Mouse (Mus musculus) NIH3T3 (cell line): ENCODE measurements around the gene Ap1s1.

Source experiments
- DNase-seq: peaks from one replicate; pipeline ENCODE4 v3.0.0-alpha.2; 2012; ENCODE audit warnings: low read depth

Ap1s1 gene

GRCm38 (mm10) chr5:137065454-137065853 lies 19.5 kb upstream of the Ap1s1 start:
- no peak for DNase-seq

- DNase-seq: no peak
These were observed 16.7 kb upstream of the Ap1s1 start for GRCm38 (mm10) chr5:137062601-137063000.

- peak; percentile 82 for DNase-seq
These were observed 16.0 kb upstream of the Ap1s1 start for GRCm38 (mm10) chr5:137061809-137062481.

GRCm38 (mm10) chr5:137054873-137055272 lies 8.9 kb upstream of the Ap1s1 start:
- no peak for DNase-seq

DNA sequence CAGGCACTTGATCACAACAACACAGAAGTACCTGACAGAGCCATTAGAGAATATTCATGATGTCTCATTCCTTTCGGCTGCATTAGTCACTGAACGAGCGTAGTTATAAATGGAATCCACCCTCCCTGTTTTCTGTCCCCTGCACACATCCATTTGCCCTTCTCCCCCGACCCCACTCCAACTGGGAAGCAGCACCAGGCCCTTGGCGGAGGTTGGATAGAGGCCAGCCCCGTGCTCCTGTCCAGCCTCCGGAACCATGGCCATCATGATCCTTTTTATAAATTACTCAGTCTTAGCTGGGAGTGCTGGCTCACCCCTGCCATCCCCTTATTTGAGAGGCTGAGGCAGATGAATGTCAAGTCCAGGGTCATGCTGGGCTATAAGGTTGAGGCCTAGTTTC lies 8.4 kb upstream of the Ap1s1 start:
- DNase-seq: no peak

DNA sequence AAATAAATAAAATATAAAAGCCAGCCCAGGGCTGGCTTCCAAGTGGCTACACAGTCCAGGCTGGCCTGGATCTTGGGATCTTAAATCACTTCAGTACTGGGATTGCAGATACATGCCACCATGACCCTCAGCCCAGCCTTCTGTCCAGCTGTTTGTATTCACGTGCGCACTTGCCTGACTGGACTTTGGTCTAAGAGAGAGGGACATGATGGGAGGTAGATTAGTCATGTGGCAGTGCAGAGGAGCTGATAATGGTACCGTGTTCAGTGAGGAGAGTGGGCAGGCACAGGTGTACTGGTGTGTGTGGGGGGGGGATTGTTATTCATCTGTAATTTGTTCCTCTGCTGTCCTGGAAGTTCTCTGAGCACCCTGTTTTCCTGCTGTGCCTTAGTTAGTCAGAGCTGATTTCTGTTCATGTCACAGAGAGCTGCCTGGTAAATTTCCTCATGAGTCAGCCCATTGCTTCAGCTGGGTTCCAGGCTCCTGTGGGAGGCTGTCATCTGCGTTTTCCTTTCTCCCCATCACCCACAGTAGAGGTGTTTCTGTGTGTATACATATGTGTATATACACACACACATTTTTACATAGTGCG lies 6.1 kb upstream of the Ap1s1 start:
- DNase-seq: peak; percentile 47

GRCm38 (mm10) chr5:137051125-137051524 lies 5.2 kb upstream of the Ap1s1 start:
- no peak for DNase-seq

- no peak for DNase-seq
These were observed 1.1 kb upstream of the Ap1s1 start for GRCm38 (mm10) chr5:137046991-137047390.

DNA sequence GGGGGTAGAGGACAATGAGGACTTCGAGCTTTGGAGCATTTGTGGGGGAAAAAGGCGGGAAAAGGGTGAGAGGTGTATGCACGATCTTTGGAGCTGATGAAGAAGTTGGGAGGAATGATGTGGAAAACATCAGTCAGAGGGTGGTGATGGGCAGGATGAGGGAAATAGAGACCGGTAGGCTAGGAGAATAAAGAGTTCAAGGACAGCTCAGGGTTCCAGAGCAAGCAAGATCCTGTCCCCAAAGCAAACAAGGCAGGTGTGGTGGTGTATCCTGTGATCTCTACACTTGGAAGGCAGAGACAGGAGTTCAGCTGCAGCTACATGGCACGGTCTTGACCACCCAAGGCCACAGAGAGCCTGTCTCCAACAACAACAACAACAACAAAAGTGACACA lies 386 bp upstream of the Ap1s1 start:
- no peak for DNase-seq

DNA sequence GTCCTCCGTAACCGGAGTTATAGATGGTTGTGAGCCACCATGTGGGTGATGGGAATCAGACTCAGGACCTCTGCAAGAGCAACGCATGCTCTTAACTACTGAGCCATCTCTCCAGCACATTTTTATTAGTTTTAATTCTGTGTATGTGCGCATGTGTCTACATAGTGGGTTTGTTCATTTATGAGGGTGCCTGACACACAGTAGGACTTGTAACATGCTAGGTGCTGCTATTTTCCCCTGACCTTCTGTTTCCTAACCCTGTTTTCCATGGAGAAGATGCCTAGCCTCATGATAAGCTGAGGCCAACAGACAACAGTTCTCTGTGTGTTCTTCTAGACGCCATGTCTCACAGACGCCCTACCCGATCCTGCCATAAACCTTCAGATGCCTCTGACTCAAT lies 1.9 kb downstream of the Ap1s1 start:
- DNase-seq: no peak

DNA sequence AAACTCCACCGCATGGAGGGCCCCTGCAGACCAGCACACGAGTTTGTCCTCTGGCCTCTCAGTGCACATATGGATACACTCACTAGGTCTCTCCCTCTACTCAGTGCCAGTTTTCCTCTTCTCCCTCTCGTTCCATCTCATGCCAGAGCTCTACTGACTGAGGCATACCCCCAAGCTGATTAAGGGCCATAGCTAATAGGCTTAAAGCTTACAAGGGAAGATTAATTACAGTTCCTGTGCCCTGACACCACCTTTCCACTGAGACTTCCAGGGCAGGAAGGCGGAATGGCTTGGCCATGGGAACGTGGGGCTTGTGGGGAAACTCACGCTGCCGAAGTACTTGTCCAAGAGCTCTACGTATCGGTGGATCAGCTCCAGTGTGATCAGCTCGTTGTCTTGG lies 4.5 kb downstream of the Ap1s1 start:
- no peak for DNase-seq

- DNase-seq: no peak
These were observed 6.5 kb downstream of the Ap1s1 start for GRCm38 (mm10) chr5:137039453-137039852.

DNA sequence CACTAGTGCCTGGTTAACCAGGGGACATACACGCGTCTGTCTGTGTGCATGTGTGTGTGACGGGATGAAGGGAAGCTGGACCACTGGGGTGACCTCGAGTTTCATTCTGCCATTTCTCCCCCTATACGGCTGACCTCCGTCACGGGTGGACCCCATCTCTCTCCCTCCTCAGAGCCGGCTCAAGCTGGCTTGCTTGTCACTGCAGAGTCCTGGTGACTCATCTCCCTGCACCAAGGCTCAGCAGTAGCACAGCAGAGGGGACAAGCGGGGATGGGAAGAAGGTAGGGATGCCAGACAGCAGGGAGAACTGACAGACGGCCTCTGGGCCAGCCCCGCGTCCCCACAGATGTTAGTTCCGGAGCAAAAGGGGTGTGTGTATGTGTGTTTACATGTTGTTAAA lies 9.7 kb downstream of the Ap1s1 start:
- DNase-seq: no peak

DNA sequence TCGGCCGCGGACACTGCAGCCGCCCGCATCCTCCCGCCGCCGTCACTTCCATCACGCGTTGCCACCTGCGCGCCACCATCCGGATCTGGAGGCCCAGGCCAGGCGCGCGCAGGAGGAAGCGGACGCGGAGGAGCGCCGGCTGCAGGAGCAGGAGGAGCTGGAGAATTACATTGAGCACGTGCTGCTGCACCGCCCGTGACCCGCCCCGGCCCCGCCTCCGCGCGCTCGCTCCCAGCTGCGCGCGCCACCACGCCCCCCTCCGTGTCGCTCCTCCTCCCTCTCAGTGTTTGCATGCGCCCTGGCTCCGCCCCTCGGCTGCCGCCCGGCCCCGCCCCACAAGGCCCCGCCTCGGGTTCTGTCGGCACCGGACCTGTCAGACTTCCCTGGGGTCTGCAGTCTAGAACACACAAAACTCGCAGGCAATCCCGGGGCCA lies 13.3 kb downstream of the Ap1s1 start:
- DNase-seq: peak; percentile 97

GRCm38 (mm10) chr5:137032033-137032421 lies 13.9 kb downstream of the Ap1s1 start:
- peak; percentile 68 for DNase-seq

- DNase-seq: peak; percentile 58
These were observed 14.6 kb downstream of the Ap1s1 start for GRCm38 (mm10) chr5:137031076-137032032.

- no peak for DNase-seq
These were observed 15.5 kb downstream of the Ap1s1 start for GRCm38 (mm10) chr5:137030416-137030810.

- DNase-seq: peak; percentile 99
These were observed 16.1 kb downstream of the Ap1s1 start for GRCm38 (mm10) chr5:137029643-137030415.

- DNase-seq: no peak
These were observed 16.7 kb downstream of the Ap1s1 start for GRCm38 (mm10) chr5:137029273-137029585.

DNA sequence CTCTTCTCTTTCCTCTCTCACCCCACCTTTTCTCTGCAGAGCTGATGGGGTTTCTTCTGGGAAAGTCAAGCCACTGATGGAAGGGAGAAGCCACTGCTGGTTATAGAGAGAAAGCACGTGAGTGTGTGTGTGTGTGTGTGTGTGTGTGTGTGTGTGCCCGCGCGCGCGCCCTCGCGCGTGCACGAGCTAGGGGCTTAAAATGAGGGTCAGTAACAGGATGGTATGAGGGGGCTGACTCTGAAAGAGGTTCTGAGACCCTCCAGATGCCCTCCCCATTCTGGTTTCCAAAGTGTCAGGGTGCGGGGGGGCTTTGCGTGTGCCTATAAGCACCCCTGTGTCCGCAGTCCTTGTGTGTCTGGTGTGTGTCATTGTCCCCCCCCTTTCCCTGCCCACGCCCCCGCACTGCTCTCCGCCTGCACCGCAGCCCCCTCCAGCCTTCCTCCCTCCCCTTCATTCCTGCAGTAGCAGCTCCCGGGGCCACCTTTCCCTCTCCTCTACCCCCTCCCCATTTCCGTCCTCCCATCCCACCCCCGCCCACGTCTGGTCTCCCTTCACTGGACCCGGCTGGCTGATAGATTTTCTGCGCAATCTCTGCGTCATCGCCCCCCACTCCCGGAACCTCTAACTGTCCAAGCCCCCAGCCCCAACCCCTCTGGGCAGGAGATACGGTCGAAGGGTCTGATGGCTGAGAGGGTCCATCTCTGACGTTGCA lies 17.2 kb downstream of the Ap1s1 start:
- no peak for DNase-seq

DNA sequence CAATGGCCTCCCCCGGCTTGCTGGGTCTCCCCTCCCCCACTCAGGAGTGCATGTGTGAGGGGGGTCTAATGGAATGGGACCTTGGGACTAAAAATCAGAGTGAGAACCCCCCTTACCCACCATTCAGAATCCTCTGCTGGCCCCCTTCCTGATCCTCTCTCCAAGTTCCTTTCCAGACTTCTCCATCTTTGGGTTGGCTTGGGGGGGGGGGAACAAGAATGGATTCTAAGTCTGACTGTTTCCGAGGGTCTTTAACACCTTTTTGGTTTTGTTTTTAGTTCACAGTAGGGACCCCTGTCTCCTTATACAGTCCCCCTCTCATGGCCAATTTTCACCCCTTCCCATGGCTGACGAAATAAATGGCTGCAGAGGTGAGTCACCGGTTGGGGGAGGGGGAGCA lies 19.8 kb downstream of the Ap1s1 start, which contains the start of gene Vgf:
Gene Vgf, plus strand, starts transcription at position 301 of the 400 bp plus-strand sequence.
- DNase-seq: no peak
